Mouse (Mus musculus) c-Kit-positive CD71-positive TER-119-positive erythroid progenitor cells, embryonic 14.5 days (primary cell): ENCODE data around the gene Fxyd7.

Source experiments
- DNase-seq: peaks from one replicate; pipeline ENCODE4 v3.0.0-alpha.2; 2013; ENCODE audit warnings: low spot score

Gene Fxyd7

GRCm38 (mm10) chr7:31007775-31008174 is 43.5 kb downstream of the Fxyd7 start:
- DNase-seq, result no peak

GRCm38 (mm10) chr7:31002650-31003049 is 48.6 kb downstream of the Fxyd7 start:
- peak; percentile 8 for DNase-seq

GRCm38 (mm10) chr7:31000505-31001020 is 50.7 kb downstream of the Fxyd7 start:
- no peak for DNase-seq

- DNase-seq, result no peak
These were observed 54.8 kb downstream of the Fxyd7 start for GRCm38 (mm10) chr7:30996491-30996890.

- no peak for DNase-seq
These were observed 57.3 kb downstream of the Fxyd7 start for GRCm38 (mm10) chr7:30993986-30994385.
